Mouse (Mus musculus): ENCODE measurements around the gene Adamtsl1.

- TF ChIP-seq POLR2A (IDR thresholded peaks at IDR 0.05; ENCODE audit: control insufficient read depth, extremely low read depth, insufficient read depth, low read length, poor library complexity) (no peak), CTCF (IDR thresholded peaks at IDR 0.05; ENCODE audit: borderline replicate concordance, control insufficient read depth, extremely low read depth, insufficient read depth, low read length, poor library complexity) (no peak)
Measured at GRCm38 (mm10) chr4:86029486-86029885, 515.5 kb downstream of the Adamtsl1 start.

Data from thymus, adult 2 months (tissue).